Mouse (Mus musculus) forebrain, embryonic 16.5 days (tissue): ENCODE measurements around the gene Ldb3. TPM values are rescaled to one million over a fixed set of nuclear protein-coding genes. Genes with fewer than 3 reads are reported as not detected.

Source experiments
- ATAC-seq: fragments of 200-750 bp; cut with Nextera tagmentation; 2 replicates; pipeline ENCODE4 v1.8.0; 2017; ENCODE audit warnings: mild to moderate bottlenecking, moderate library complexity
- H3K27ac ChIP-seq: fragments of 300-500 bp; sonication (generic); 2 replicates; pipeline ENCODE4 v1.5.1; 2014; ENCODE audit warnings: low read length, control low read depth
- H3K27me3 ChIP-seq: fragments of 300-500 bp; sonication (generic); replicated peaks from 2 replicates; pipeline ENCODE4 v1.6.1; 2014; ENCODE audit warnings: low read length; ENCODE audit not compliant: control insufficient read depth, insufficient read depth
- H3K36me3 ChIP-seq: fragments of 300-500 bp; sonication (generic); 2 replicates; pipeline ENCODE4 v1.6.1; 2014; ENCODE audit not compliant: control insufficient read depth, insufficient read depth
- H3K4me1 ChIP-seq: fragments of 300-500 bp; sonication (generic); replicated peaks from 2 replicates; pipeline ENCODE4 v1.6.1; 2014; ENCODE audit warnings: low read length; ENCODE audit not compliant: control insufficient read depth, insufficient read depth
- H3K4me2 ChIP-seq: fragments of 300-500 bp; sonication (generic); 2 replicates; pipeline ENCODE4 v1.6.1; 2014; ENCODE audit warnings: mild to moderate bottlenecking, low read length, control low read depth
- H3K4me3 ChIP-seq: fragments of 300-500 bp; sonication (generic); replicated peaks from 2 replicates; pipeline ENCODE4 v1.5.1; 2014; ENCODE audit warnings: mild to moderate bottlenecking, low read length, control low read depth
- H3K9ac ChIP-seq: fragments of 300-500 bp; sonication (generic); replicated peaks from 2 replicates; pipeline ENCODE4 v1.6.1; 2014; ENCODE audit warnings: low read depth, low read length, control low read depth
- H3K9me3 ChIP-seq: fragments of 300-500 bp; sonication (generic); 2 replicates; pipeline ENCODE4 v1.6.1; 2016; ENCODE audit warnings: low read length; ENCODE audit not compliant: control insufficient read depth
- WGBS: fragments of 180-500 bp; shearing (Covaris S2); extraction: QIAGEN DNeasy Blood & Tissue Kit; methylation state at CpG from one replicate; pipeline ENCODE4 v1.1.7; 2014; 5-methylcytosine and 5-hydroxymethylcytosine counted together
- polyA plus RNA-seq: library from polyadenylated mRNA; unstranded; fragments of >200 nt; fragmentation: Nextera tagmentation; extraction: Ambion mirVana; gene quantifications from 2 replicates; pipeline ENCODE4 v1.2.1, GENCODE M21; 2015

Ldb3 gene
- polyA plus RNA-seq, 1 experiment from 2014 or later, result 0.39 TPM

GRCm38 (mm10) chr14:34582740-34583427 lies 5.6 kb downstream of the Ldb3 start:
- H3K4me3 ChIP-seq, result no peak overlapping the region
- H3K4me1 ChIP-seq, result no peaks in the 10 kb centered on the region
- no peaks in the 10 kb centered on the region for H3K27me3 ChIP-seq
- WGBS, result 66% methylated on average over 3 of the region's 3 CpGs
- H3K4me2 ChIP-seq, result no peak overlapping the region
- no peak for ATAC-seq
- H3K9ac ChIP-seq, result no peak overlapping the region
- H3K27ac ChIP-seq, result no peak overlapping the region
- no peaks in the 10 kb centered on the region for H3K36me3 ChIP-seq
- no peaks in the 10 kb centered on the region for H3K9me3 ChIP-seq

GRCm38 (mm10) chr14:34576858-34577257 lies 11.6 kb downstream of the Ldb3 start:
- H3K36me3 ChIP-seq, result no peaks in the 10 kb centered on the region
- no peak overlapping the region for H3K9ac ChIP-seq
- 87% methylated on average over 4 of the region's 4 CpGs for WGBS
- H3K4me1 ChIP-seq, result no peaks in the 10 kb centered on the region
- H3K27me3 ChIP-seq, result no peaks in the 10 kb centered on the region
- ATAC-seq, result no peak
- no peak overlapping the region for H3K27ac ChIP-seq
- H3K4me3 ChIP-seq, result no peak overlapping the region
- no peak overlapping the region for H3K4me2 ChIP-seq
- no peaks in the 10 kb centered on the region for H3K9me3 ChIP-seq

- H3K27me3 ChIP-seq, result no peaks in the 10 kb centered on the region
- H3K4me3 ChIP-seq, result no peak overlapping the region
- H3K4me2 ChIP-seq, result no peak overlapping the region
- no peaks in the 10 kb centered on the region for H3K9me3 ChIP-seq
- no peak overlapping the region for H3K27ac ChIP-seq
- peaks cover 7% of the 10 kb centered on the region; the same call in 1 of the 2 replicates for H3K4me1 ChIP-seq
- no peaks in the 10 kb centered on the region for H3K36me3 ChIP-seq
- H3K9ac ChIP-seq, result no peak overlapping the region
- no peak for ATAC-seq
- 53% methylated on average over 2 of the region's 2 CpGs for WGBS
These were observed 14.4 kb downstream of the Ldb3 start for GRCm38 (mm10) chr14:34574068-34574467.

- no peak overlapping the region for H3K27ac ChIP-seq
- peaks cover 7% of the 10 kb centered on the region; the same call in 1 of the 2 replicates for H3K4me1 ChIP-seq
- H3K4me3 ChIP-seq, result no peak overlapping the region
- WGBS, result 68% methylated on average over 9 of the region's 9 CpGs
- no peaks in the 10 kb centered on the region for H3K27me3 ChIP-seq
- no peaks in the 10 kb centered on the region for H3K9me3 ChIP-seq
- no peak overlapping the region for H3K4me2 ChIP-seq
- no peaks in the 10 kb centered on the region for H3K36me3 ChIP-seq
- ATAC-seq, result no peak
- H3K9ac ChIP-seq, result no peak overlapping the region
These were observed 15.1 kb downstream of the Ldb3 start for GRCm38 (mm10) chr14:34573348-34573913.

- Histone ChIP-seq H3K9ac (no peak overlapping the region), H3K4me3 (no peak overlapping the region), H3K27ac (no peak overlapping the region), H3K9me3 (no peaks in the 10 kb centered on the region), H3K4me2 (no peak overlapping the region), H3K36me3 (no peaks in the 10 kb centered on the region), H3K27me3 (no peaks in the 10 kb centered on the region), H3K4me1 (peaks cover 7% of the 10 kb centered on the region; the same call in 1 of the 2 replicates)
- WGBS, result 84% methylated on average over 17 of the region's 17 CpGs
- no peak for ATAC-seq
These were observed 16.7 kb downstream of the Ldb3 start for GRCm38 (mm10) chr14:34571610-34572387.

- no peak overlapping the region for H3K9ac ChIP-seq
- no peaks in the 10 kb centered on the region for H3K9me3 ChIP-seq
- H3K27me3 ChIP-seq, result no peaks in the 10 kb centered on the region
- no peak for ATAC-seq
- no peaks in the 10 kb centered on the region for H3K36me3 ChIP-seq
- H3K4me1 ChIP-seq, result peaks cover 7% of the 10 kb centered on the region
- no peak overlapping the region for H3K27ac ChIP-seq
- WGBS, result 86% methylated on average over 4 of the region's 4 CpGs
- no peak overlapping the region for H3K4me2 ChIP-seq
- no peak overlapping the region for H3K4me3 ChIP-seq
These were observed 17.6 kb downstream of the Ldb3 start for GRCm38 (mm10) chr14:34570903-34571302.

- Histone ChIP-seq H3K4me1 (peaks cover 11% of the 10 kb centered on the region), H3K36me3 (no peaks in the 10 kb centered on the region), H3K9me3 (no peaks in the 10 kb centered on the region), H3K27ac (no peak overlapping the region), H3K9ac (peak overlapping the region; percentile 53; the same call in 1 of the 2 replicates), H3K4me3 (peak overlapping the region; percentile 41), H3K4me2 (peak overlapping the region; percentile 69), H3K27me3 (no peaks in the 10 kb centered on the region)
- ATAC-seq, result peak; percentile 85
- WGBS, result 3% methylated on average over 6 of the region's 6 CpGs
These were observed 18.2 kb downstream of the Ldb3 start for GRCm38 (mm10) chr14:34570294-34570693.

GRCm38 (mm10) chr14:34569534-34570194 lies 18.8 kb downstream of the Ldb3 start:
- H3K9me3 ChIP-seq, result no peaks in the 10 kb centered on the region
- no peaks in the 10 kb centered on the region for H3K36me3 ChIP-seq
- H3K9ac ChIP-seq, result peak overlapping the region; percentile 53
- no peak overlapping the region for H3K27ac ChIP-seq
- WGBS, result 35% methylated on average over 27 of the region's 27 CpGs
- H3K4me3 ChIP-seq, result peak overlapping the region; percentile 41
- H3K4me2 ChIP-seq, result peak overlapping the region; percentile 69
- peaks cover 11% of the 10 kb centered on the region for H3K4me1 ChIP-seq
- ATAC-seq, result no peak; the same call in 1 of the 2 replicates
- H3K27me3 ChIP-seq, result no peaks in the 10 kb centered on the region

- H3K27ac ChIP-seq, result no peak overlapping the region
- H3K4me1 ChIP-seq, result peaks cover 11% of the 10 kb centered on the region
- no peak for ATAC-seq
- H3K9me3 ChIP-seq, result no peaks in the 10 kb centered on the region
- H3K36me3 ChIP-seq, result no peaks in the 10 kb centered on the region
- no peaks in the 10 kb centered on the region for H3K27me3 ChIP-seq
- H3K4me2 ChIP-seq, result no peak overlapping the region
- no peak overlapping the region for H3K9ac ChIP-seq
- 83% methylated on average over 4 of the region's 4 CpGs for WGBS
- H3K4me3 ChIP-seq, result no peak overlapping the region
These were observed 19.9 kb downstream of the Ldb3 start for GRCm38 (mm10) chr14:34568626-34569025.
